ENCODE assay signal across 2 mouse cellular contexts in genomic region chr11:106497009-106497408, GRCm38 (mm10). TPM values are rescaled to one million over a fixed set of nuclear protein-coding genes. Genes with fewer than 3 reads are reported as not detected.
DNase-seq lines count a peak whose midpoint lies in the region; TF ChIP-seq lines count a peak whose summit lies in the region.
"Not testable (repeated sequence)": the region's sequence is repeated elsewhere in the genome, so short reads cannot be mapped to it uniquely, and the experiment has no call there.

No protein-coding gene starts in this region.

- not testable (repeated sequence) for H3K36me3 ChIP-seq in CH12.LX (replicated peaks in 1 of 2; ENCODE audit: control insufficient read depth in 1 of 2, insufficient read depth in 1 of 2, low read length in 1 of 2); MEL (ENCODE audit: control insufficient read depth in 1 of 2, insufficient read depth in 2 of 2, low read length in 2 of 2)

- H3K27ac ChIP-seq in CH12.LX (ENCODE audit: insufficient read depth, low read depth); MEL (ENCODE audit: control insufficient read depth, low read depth, low read length): not testable (repeated sequence)

- TF ChIP-seq RAD21 in CH12.LX (IDR thresholded peaks at IDR 0.05; ENCODE audit: low read depth, low read length); MEL (IDR thresholded peaks at IDR 0.05; ENCODE audit: low read depth, low read length): not testable (repeated sequence)

- H3K9ac ChIP-seq in CH12.LX (ENCODE audit: insufficient read depth, low read depth); MEL (ENCODE audit: control insufficient read depth, low read depth, low read length, poor library complexity, severe bottlenecking): not testable (repeated sequence)

- DNase-seq in CH12.LX (ENCODE audit: extremely low read depth); MEL (ENCODE audit: low read depth, low spot score): not testable (repeated sequence)

- H3K4me3 ChIP-seq in CH12.LX (replicated peaks in 1 of 3; ENCODE audit: low read depth in 2 of 3, low read length in 2 of 3, poor library complexity in 1 of 3); MEL (ENCODE audit: control insufficient read depth in 1 of 2, insufficient read depth in 1 of 2, low read depth in 2 of 2, low read length in 2 of 2): not testable (repeated sequence)

- not testable (repeated sequence) for TF ChIP-seq EP300 in CH12.LX (IDR thresholded peaks at IDR 0.05; ENCODE audit: low read length); MEL (IDR thresholded peaks at IDR 0.05; ENCODE audit: low read depth in 1 of 2, low read length in 2 of 2)

- in situ Hi-C loops in CH12.LX (cut with MboI; ENCODE audit: low pct_ligation_motif_present, low pct_unique_long_range_greater_than_20kb, low sequenced_read_pairs) = loop anchor here (10.0 kb wide), 1 partner anchor 172 kb away; no protein-coding TSS in a partner anchor

- dilution Hi-C loops in CH12.LX (cut with MboI; ENCODE audit: extremely low pct_ligation_motif_present, extremely low pct_unique_long_range_greater_than_20kb, low sequenced_read_pairs) = not testable (repeated sequence)

- not testable (repeated sequence) for H3K27me3 ChIP-seq in CH12.LX (replicated peaks); MEL (ENCODE audit: control insufficient read depth in 1 of 2, insufficient read depth in 2 of 2, low read length in 2 of 2)

- not testable (repeated sequence) for H3K4me2 ChIP-seq in CH12.LX (ENCODE audit: insufficient read depth, low read depth, poor library complexity, severe bottlenecking)

- H3K79me2 ChIP-seq in CH12.LX (replicated peaks; ENCODE audit: control insufficient read depth, extremely low read depth, insufficient read depth, poor library complexity, severe bottlenecking); MEL (ENCODE audit: control insufficient read depth, insufficient read depth, low read length, poor library complexity): not testable (repeated sequence)

- TF ChIP-seq POLR2A in CH12.LX (IDR thresholded peaks at IDR 0.05; ENCODE audit: low read depth, low read length); MEL (IDR thresholded peaks at IDR 0.05; ENCODE audit: control insufficient read depth in 1 of 2, insufficient read depth in 1 of 2, low read depth in 1 of 2, low read length in 2 of 2, poor library complexity in 1 of 2): not testable (repeated sequence)

- peaks cover 10 to 29% of the 10 kb centered on the region in 2 experiments for H3K4me1 ChIP-seq in CH12.LX (ENCODE audit: control insufficient read depth in 1 of 2, insufficient read depth in 2 of 2)
- H3K4me1 ChIP-seq in MEL (ENCODE audit: control insufficient read depth in 1 of 2, insufficient read depth in 2 of 2, low read length in 2 of 2) = not testable (repeated sequence)

- TF ChIP-seq CTCF in CH12.LX (conservative IDR thresholded peaks at IDR 0.05 in 1 of 2, IDR thresholded peaks at IDR 0.05 in 1 of 2; ENCODE audit: low read depth in 2 of 2, low read length in 2 of 2); MEL (IDR thresholded peaks at IDR 0.05 in 2 of 3, conservative IDR thresholded peaks at IDR 0.05 in 1 of 3; ENCODE audit: control insufficient read depth in 1 of 3, insufficient read depth in 1 of 3, low read depth in 2 of 3, low read length in 3 of 3, poor library complexity in 1 of 3, severe bottlenecking in 1 of 3): not testable (repeated sequence)

- H3K9me3 ChIP-seq in CH12.LX (replicated peaks; ENCODE audit: low read length); MEL (replicated peaks; ENCODE audit: insufficient read depth, low read length): not testable (repeated sequence)

TF ChIP-seq in CH12.LX, 34 proteins besides CTCF, POLR2A, EP300 and RAD21:
- peak; percentile 69 for TF ChIP-seq ZNF384 (IDR thresholded peaks at IDR 0.05; ENCODE audit: low read depth, low read length)

TF ChIP-seq in MEL, 35 proteins besides CTCF, POLR2A, EP300 and RAD21:
- TF ChIP-seq ZNF384 (IDR thresholded peaks at IDR 0.05; ENCODE audit: low read depth, low read length) = peak; percentile 58; the same call in 1 of the 2 replicates

RNA-seq across cellular contexts. Expression of gene Ern1, which starts 9.4 kb away (rescaled TPM):
- total RNA-seq in CH12.LX (2012; rRNA removed) = 15.2 and 21.7 TPM in 2 replicates
- total RNA-seq in CH12.LX (2014; rRNA removed) = 3.0 TPM in 2 replicates
- polyA plus RNA-seq in CH12.LX (2012; ENCODE audit: insufficient read length, low read depth) = 6.9 and 7.7 TPM in 2 replicates
- total RNA-seq in MEL (2012; rRNA removed) = 4.3 and 4.8 TPM in 2 replicates
- 1 to 10 TPM in 1 of 2 experiments, not detected in 1; 5.7 TPM for polyA plus RNA-seq in MEL (2012; ENCODE audit: insufficient read depth in 1 of 2, insufficient read length in 2 of 2, low read depth in 1 of 2, low replicate concordance in 2 of 2, missing spikeins in 1 of 2)
